Mouse (Mus musculus) liver, embryonic 15.5 days (tissue): ENCODE results near the gene Actg2. TPM values are rescaled to one million over a fixed set of nuclear protein-coding genes. Genes with fewer than 3 reads are reported as not detected.
"Not testable (repeated sequence)": the region's sequence is repeated elsewhere in the genome, so short reads cannot be mapped to it uniquely, and the experiment has no call there.

Experiments
- ATAC-seq: fragments of 200-750 bp; cut with Nextera tagmentation; 2 replicates; pipeline ENCODE4 v1.8.0; 2017; ENCODE audit warnings: moderate number of reproducible peaks, mild to moderate bottlenecking, moderate library complexity; ENCODE audit not compliant: insufficient read depth
- H3K27ac ChIP-seq: fragments of 300-500 bp; sonication (generic); replicated peaks from 2 replicates; pipeline ENCODE4 v1.5.1; 2015; ENCODE audit warnings: mild to moderate bottlenecking, inconsistent platforms
- H3K27me3 ChIP-seq: fragments of 300-500 bp; sonication (generic); 2 replicates; pipeline ENCODE4 v1.6.1; 2015; ENCODE audit warnings: mild to moderate bottlenecking, inconsistent platforms
- H3K36me3 ChIP-seq: fragments of 300-500 bp; sonication (generic); replicated peaks from 2 replicates; pipeline ENCODE4 v1.6.1; 2015; ENCODE audit warnings: moderate library complexity, mild to moderate bottlenecking, inconsistent platforms
- H3K4me1 ChIP-seq: fragments of 300-500 bp; sonication (generic); replicated peaks from 2 replicates; pipeline ENCODE4 v1.6.1; 2015; ENCODE audit warnings: inconsistent platforms
- H3K4me2 ChIP-seq: fragments of 300-500 bp; sonication (generic); 2 replicates; pipeline ENCODE4 v1.6.1; 2015; ENCODE audit warnings: moderate library complexity, mild to moderate bottlenecking, inconsistent platforms
- H3K4me3 ChIP-seq: fragments of 300-500 bp; sonication (generic); replicated peaks from 2 replicates; pipeline ENCODE4 v1.5.1; 2015; ENCODE audit warnings: mild to moderate bottlenecking, inconsistent platforms
- H3K9ac ChIP-seq: fragments of 300-500 bp; sonication (generic); 2 replicates; pipeline ENCODE4 v1.6.1; 2015; ENCODE audit warnings: moderate library complexity, mild to moderate bottlenecking, inconsistent platforms
- H3K9me3 ChIP-seq: fragments of 300-500 bp; sonication (generic); replicated peaks from 2 replicates; pipeline ENCODE4 v1.6.1; 2016; ENCODE audit warnings: inconsistent platforms
- WGBS: fragments of 180-500 bp; shearing (Covaris S2); methylation state at CpG from one replicate; pipeline ENCODE4 v1.1.7; 2015; ENCODE audit warnings: mixed read lengths; ENCODE audit not compliant: insufficient replicate concordance; 5-methylcytosine and 5-hydroxymethylcytosine counted together
- polyA plus RNA-seq: library from polyadenylated mRNA; unstranded; fragments of >200 nt; fragmentation: Nextera tagmentation; extraction: Ambion mirVana; gene quantifications from 2 replicates; pipeline ENCODE4 v1.2.1, GENCODE M21; 2015

Gene Actg2
- polyA plus RNA-seq, result 4.1 and 7.2 TPM in 2 replicates

DNA sequence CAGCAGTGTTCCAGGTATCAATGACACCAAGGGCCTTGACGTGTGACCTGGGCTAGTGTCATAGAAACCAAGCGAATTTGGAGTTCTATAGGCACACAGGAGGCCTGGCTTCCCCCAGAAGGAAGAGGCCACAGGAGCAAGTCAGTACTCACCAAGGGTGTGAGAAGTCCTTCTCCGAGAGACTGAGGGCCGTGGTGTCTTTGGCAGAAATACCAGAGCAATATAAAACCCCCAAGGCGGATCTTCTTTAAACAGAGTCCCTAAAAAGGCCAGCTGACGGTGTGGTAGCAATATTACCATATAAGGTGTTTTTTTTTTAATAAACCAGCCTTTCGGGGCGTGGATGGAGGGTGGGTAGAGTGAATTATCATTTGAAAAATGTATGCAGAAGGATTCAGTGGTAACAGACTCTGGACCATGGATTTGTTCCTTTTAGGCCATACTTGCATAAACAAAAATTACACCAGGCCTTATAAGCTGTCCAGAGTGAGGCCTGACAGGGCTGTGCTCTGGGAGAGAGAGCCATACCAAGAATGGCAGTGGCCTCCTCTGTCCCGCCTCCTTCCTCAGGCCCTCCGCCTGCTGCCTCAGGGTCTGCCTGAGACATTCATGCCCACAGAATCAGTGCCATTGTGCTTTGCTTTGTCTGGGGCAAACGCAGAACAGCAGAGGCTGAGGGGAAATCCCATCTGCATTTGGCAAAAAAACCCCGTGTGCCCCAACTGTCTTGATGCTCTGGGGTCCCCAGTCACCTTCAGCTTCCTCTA, at the start of gene Actg2:
TSS of gene Actg2 (minus strand) at position 238 of the 767 bp plus-strand sequence.
- no peak for ATAC-seq
- no peak within 1 kb of the TSS for H3K4me2 ChIP-seq
- no peak within 1 kb of the TSS for H3K4me3 ChIP-seq
- WGBS, result 58% methylated on average over 12 of the region's 12 CpGs
- no peaks in the 10 kb centered on the region for H3K4me1 ChIP-seq
- no peaks in the 10 kb centered on the region for H3K27me3 ChIP-seq
- H3K36me3 ChIP-seq, result no peaks in the 10 kb centered on the region
- no peaks in the 10 kb centered on the region for H3K9me3 ChIP-seq
- no peak within 1 kb of the TSS for H3K27ac ChIP-seq
- no peak within 1 kb of the TSS for H3K9ac ChIP-seq

DNA sequence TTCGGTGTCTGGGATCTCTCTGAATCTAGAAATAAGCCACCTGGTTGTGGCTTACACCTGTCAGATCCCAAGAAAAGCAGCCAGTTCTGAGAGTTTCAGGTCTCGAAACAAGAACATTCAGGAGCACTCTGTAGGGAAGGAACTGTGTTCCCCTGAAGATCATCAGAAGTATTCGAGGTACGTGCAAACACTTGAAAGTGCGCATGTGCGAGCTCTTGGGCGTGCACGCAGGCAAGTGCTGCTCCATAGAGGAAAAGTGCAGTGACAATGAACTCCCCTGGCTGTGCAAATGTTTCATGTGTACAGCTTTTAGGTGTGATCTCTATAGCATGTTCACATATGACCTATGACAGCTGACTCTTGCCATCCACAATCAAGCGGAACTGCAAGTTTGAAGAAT, 49.3 kb upstream of the Actg2 start:
- H3K9me3 ChIP-seq, H3K36me3 ChIP-seq, H3K27ac ChIP-seq, H3K27me3 ChIP-seq, H3K4me1 ChIP-seq, H3K4me3 ChIP-seq, H3K9ac ChIP-seq, H3K4me2 ChIP-seq, ATAC-seq: not testable (repeated sequence)
- 78% methylated on average over 9 of the region's 9 CpGs for WGBS

DNA sequence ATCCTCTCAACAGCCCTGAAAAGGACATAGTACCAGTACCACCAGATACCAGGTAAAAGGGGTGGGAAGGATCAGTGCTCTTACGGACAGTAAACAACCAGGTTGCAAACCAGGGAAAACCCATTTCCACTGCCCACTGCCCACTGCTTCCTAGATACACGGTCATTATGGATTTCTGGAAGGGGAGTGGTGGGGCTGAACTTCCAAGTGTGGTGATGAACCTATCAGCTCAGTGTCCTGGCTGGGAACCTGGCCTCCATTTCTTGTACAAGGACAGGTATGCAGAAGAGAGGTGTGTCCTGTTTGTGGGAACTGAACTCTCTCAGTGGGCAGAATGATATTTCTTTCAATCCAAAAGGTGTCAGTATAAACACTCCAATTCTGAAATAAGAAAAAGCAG, 47.5 kb upstream of the Actg2 start:
- no peak overlapping the region for H3K9ac ChIP-seq
- no peaks in the 10 kb centered on the region for H3K9me3 ChIP-seq
- H3K27me3 ChIP-seq, result peaks cover 14% of the 10 kb centered on the region; the same call in 1 of the 2 replicates
- no peak overlapping the region for H3K4me2 ChIP-seq
- ATAC-seq, result no peak
- H3K27ac ChIP-seq, result no peak overlapping the region
- H3K4me1 ChIP-seq, result no peaks in the 10 kb centered on the region
- 58% methylated on average over 2 of the region's 2 CpGs for WGBS
- H3K4me3 ChIP-seq, result no peak overlapping the region
- no peaks in the 10 kb centered on the region for H3K36me3 ChIP-seq

DNA sequence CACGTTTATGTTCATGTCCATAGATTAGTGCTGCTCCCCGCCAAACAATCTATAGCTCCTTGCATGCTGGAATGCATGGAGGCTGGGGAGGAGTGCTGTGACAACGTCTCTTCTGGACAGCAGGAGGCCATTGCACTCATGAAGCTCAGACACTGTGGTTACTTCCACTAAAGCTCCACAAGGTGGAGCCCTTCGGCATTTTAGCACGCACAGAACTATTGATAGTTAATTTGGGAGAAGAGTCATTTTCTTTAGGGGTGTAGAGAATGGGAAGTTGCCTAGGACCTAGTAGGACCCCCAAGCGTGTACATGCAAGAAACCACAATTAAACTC, 46.8 kb upstream of the Actg2 start:
- no peak for ATAC-seq
- Histone ChIP-seq H3K9me3 (no peaks in the 10 kb centered on the region), H3K27ac (no peak overlapping the region), H3K27me3 (peaks cover 19% of the 10 kb centered on the region; the same call in 1 of the 2 replicates), H3K4me2 (no peak overlapping the region), H3K4me3 (no peak overlapping the region), H3K36me3 (no peaks in the 10 kb centered on the region), H3K9ac (no peak overlapping the region), H3K4me1 (no peaks in the 10 kb centered on the region)
- 1% methylated on average over 6 of the region's 6 CpGs for WGBS

DNA sequence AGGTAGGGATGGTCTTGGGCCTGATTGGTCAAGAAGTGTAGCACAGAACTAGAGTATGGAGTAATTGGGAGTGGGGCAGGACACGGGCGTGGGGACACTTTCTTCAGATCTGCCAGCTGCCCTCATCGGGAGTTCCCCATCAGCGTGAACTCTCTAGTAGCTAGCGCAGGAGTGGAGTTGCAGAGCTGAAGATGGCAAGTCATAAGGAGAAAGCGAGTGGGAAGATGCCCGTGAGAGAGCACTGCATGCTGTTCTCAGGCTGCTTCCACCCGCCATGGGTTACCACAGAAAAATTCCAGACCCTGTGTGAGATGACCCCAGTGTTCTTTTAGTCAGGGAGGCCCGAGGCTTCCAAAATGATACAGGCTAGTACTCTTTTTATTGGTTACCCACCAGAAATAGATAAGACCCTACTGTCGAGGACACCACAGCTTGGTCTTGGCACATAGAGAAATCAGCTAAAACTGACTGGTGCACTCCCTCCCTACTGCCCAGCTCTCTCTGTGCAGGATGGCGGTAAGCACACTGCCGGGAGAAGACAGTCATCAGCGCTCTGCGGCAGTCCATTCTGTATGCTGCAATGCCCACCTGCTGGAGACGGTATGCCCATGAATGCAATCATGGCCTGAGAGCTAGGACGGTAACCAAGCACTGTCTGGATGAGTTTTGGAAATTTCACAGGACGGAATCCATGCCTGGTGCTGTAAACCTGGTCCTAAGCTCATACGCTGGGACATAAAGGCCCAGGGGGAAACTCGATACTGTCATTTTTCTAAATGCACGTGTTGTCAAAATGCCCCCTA, 46.3 kb upstream of the Actg2 start:
- Histone ChIP-seq H3K4me1 (no peaks in the 10 kb centered on the region), H3K27me3 (peaks cover 19% of the 10 kb centered on the region; the same call in 1 of the 2 replicates), H3K4me3 (no peak overlapping the region), H3K36me3 (no peaks in the 10 kb centered on the region), H3K27ac (no peak overlapping the region), H3K9me3 (no peaks in the 10 kb centered on the region), H3K4me2 (no peak overlapping the region), H3K9ac (no peak overlapping the region)
- no peak for ATAC-seq
- 60% methylated on average over 20 of the region's 20 CpGs for WGBS

DNA sequence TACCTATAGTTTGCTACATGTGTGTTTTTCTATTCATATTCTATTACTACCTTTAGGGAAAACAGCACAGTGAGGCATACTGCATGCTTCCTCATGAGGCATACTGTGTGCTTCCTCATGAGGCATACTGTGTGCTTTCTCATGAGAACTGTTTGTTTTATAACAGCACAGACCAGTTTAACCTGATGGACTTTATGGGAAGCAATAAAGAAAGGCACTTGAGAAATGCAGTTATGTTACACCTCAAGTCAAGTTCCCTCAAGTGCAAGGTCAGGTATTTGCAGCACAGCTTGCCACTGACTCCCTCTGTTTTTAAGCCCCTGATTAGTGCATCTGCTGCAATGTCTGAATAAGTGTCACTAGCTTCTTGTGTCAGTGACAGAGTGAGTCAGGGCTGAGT, 41.5 kb upstream of the Actg2 start:
- no peak overlapping the region for H3K9ac ChIP-seq
- H3K9me3 ChIP-seq, result no peaks in the 10 kb centered on the region
- no peaks in the 10 kb centered on the region for H3K36me3 ChIP-seq
- no peak for ATAC-seq
- H3K27me3 ChIP-seq, result peaks cover 21% of the 10 kb centered on the region; the same call in 1 of the 2 replicates
- no peak overlapping the region for H3K27ac ChIP-seq
- no peak overlapping the region for H3K4me3 ChIP-seq
- H3K4me2 ChIP-seq, result no peak overlapping the region
- peaks cover 5% of the 10 kb centered on the region for H3K4me1 ChIP-seq

DNA sequence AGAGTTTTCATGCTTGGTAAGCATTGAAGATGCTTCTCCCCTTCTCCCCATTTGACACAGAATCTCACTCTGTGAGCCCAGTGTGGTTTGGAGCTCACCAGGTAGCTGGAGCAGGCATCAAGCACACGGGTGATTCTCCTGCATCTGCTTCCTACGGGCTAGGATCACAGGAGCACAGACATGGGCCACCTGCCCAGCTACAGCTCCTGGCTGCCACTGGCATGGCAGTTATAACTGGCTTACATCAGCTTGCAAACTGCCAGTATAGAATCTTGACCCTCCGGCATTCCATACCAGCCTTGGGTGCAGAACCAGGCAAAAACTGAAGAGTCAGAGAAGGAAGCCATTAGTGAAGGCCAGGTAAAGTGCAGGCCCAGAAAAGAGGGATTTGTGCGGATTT, 39.5 kb upstream of the Actg2 start:
- H3K4me3 ChIP-seq, result no peak overlapping the region
- H3K36me3 ChIP-seq, result no peaks in the 10 kb centered on the region
- H3K27ac ChIP-seq, result no peak overlapping the region
- peaks cover 21% of the 10 kb centered on the region; the same call in 1 of the 2 replicates for H3K27me3 ChIP-seq
- ATAC-seq, result no peak
- H3K9me3 ChIP-seq, result no peaks in the 10 kb centered on the region
- no peak overlapping the region for H3K9ac ChIP-seq
- no peak overlapping the region for H3K4me2 ChIP-seq
- peaks cover 17% of the 10 kb centered on the region for H3K4me1 ChIP-seq
- 64% methylated on average over 4 of the region's 4 CpGs for WGBS

DNA sequence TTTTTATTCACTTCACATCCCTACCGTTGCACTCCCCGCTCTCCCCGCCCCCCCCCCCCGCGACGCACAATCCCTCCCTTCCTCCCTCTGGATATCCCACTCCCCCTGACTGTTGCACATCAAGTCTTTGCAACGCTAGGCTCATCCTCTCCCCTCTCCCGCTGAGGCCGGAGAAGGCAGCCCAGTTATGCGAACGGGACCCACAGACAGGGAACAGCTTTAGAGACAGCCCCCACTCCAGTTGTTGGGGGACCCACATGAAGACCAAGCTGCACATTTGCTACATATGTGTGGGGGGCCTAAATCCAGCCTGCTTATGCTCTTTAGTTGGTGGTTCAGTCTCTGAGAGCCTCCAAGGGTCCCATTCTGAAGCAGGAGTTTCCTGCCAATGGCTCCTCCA, 36.6 kb upstream of the Actg2 start, which contains the start of gene Stambp:
TSS of gene Stambp (minus strand) at position 59 of the 400 bp plus-strand sequence.
- ATAC-seq, result peak; percentile 52

DNA sequence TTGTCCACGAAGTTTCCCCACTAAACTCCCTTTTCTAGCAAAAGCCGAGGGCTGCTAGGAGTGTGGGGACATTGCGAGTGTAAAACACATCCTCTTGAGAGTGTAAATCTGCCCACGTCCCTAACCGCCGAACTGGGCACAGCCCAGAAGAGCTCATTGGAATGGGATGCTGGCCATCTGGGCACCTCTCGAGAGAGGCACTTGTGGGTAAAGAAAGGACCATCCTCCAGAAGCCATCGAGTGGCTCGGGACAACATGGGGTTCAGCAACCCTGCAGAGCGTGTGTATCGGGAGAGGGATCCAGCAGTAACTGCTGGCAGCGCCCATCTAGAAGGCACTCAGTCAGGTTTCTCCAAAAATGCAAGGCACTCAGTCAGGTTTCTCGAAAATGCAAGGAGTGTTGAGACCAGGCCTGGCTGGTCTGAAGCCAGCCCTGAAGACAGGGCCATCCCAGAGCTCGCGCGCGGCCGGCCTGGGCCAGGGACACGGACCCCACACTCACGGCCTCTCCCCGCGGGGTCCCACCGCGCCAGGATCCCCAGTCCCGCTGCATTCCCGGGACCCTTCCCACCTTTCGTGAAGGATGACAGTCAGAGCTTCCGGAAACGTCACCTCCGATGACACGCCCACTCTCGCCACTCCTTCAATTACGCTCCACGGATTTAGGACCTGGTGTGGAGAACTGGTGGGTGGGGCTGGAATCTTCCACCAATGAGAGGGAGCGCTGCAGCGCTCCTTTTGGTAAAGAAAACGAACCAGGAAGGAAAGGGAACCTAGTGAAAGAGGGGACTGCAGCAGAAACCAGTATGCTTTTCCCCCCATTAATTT, 36.0 kb upstream of the Actg2 start:
- peaks cover 8% of the 10 kb centered on the region; the same call in 1 of the 2 replicates for H3K27me3 ChIP-seq
- H3K4me1 ChIP-seq, result peaks cover 20% of the 10 kb centered on the region
- whole genome bisulfite sequencing, result 5% methylated on average over 37 of the region's 37 CpGs
- H3K27ac ChIP-seq, result peak overlapping the region; percentile 51; the same call in 1 of the 2 replicates
- H3K36me3 ChIP-seq, result peaks cover 14% of the 10 kb centered on the region
- ATAC-seq, result peak; percentile 91
- H3K4me2 ChIP-seq, result peak overlapping the region; percentile 86
- H3K9ac ChIP-seq, result peak overlapping the region; percentile 82
- H3K4me3 ChIP-seq, result peak overlapping the region; percentile 91
- H3K9me3 ChIP-seq, result no peaks in the 10 kb centered on the region

More for the DNA sequence above, 36.6 kb upstream of the Actg2 start, which contains the start of gene Stambp:
- peak within 1 kb of the TSS; percentile 82 for H3K9ac ChIP-seq
- peaks cover 10% of the 10 kb centered on the region for H3K36me3 ChIP-seq
- H3K4me1 ChIP-seq, result peaks cover 20% of the 10 kb centered on the region
- 0% methylated on average over 10 of the region's 11 CpGs for WGBS
- H3K9me3 ChIP-seq, result no peaks in the 10 kb centered on the region
- peak within 1 kb of the TSS; percentile 86 for H3K4me2 ChIP-seq
- H3K27ac ChIP-seq, result peak within 1 kb of the TSS; percentile 51; the same call in 1 of the 2 replicates
- H3K27me3 ChIP-seq, result peaks cover 8% of the 10 kb centered on the region; the same call in 1 of the 2 replicates
- peak within 1 kb of the TSS; percentile 91 for H3K4me3 ChIP-seq

DNA sequence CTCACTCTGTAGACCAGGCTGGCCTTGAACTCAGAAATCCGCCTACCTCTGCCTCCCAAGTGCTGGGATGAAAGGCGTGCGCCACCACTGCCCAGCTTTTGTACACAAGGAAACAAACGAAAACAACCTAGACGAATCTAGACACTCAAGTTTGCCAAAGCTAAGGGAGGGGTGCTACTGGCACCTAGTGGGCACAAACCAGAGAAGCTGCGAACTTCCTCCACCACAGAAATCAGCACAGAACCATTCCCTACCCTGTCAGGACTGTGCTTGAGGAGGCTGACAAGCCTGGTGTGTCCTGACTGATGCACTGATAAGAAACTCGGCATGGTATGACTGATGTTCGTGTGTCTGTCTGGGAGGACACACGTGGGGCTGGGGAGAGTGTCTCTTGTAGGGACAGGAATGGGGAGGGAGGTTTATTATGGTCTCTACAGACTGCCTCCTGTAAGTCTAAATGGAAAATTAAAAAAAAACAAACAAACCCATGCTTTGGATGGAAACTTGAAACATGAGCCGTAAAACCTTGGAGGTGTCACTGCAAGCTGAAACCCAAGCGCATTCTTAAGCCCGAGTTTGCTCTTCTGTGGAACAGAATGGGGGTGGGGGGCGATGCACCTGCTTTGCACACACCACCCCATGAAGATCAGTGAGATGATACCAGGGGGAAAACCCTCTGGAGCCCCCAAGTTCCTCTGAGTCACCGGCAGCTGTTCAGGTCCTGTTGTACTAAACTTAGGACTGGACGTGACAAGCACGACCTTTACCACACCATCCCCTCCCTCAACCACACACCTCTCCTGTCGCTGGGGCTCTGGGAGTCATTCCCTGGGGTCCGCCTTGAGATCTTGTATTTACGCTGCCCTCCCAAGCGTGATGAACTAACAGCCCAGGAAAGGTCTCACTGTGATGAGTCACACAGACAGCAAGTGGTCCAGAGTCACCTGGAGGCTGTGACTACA, 33.1 kb upstream of the Actg2 start:
- H3K4me2 ChIP-seq, result no peak overlapping the region
- peaks cover 14% of the 10 kb centered on the region for H3K36me3 ChIP-seq
- no peak overlapping the region for H3K9ac ChIP-seq
- 0 out of 2 replicates have a peak, but pooled peaks cover 2% of the 10 kb centered on the region for H3K27me3 ChIP-seq
- H3K27ac ChIP-seq, result no peak overlapping the region
- 67% methylated on average over 20 of the region's 20 CpGs for WGBS
- no peak overlapping the region for H3K4me3 ChIP-seq
- no peaks in the 10 kb centered on the region for H3K9me3 ChIP-seq
- H3K4me1 ChIP-seq, result peaks cover 20% of the 10 kb centered on the region
- no peak for ATAC-seq
